Mouse (Mus musculus) mature B cell (primary cell): Measurements from ENCODE around the gene Ubap1l.

ENCODE experiments used
- in situ Hi-C: fragments of 300-500 bp; cut with MboI; formaldehyde crosslinking; loops from 2 replicates; pipeline ENCODE4 v1.14.3; 2019

The Ubap1l gene

GRCm38 (mm10) chr9:65374468-65375162 lies 13.8 kb downstream of the Ubap1l start:
- in situ Hi-C loops: no loop called here

GRCm38 (mm10) chr9:65375163-65375934 lies 14.5 kb downstream of the Ubap1l start:
- in situ Hi-C loops: no loop called here

- in situ Hi-C loops: no loop called here
Measured at GRCm38 (mm10) chr9:65381017-65381590, 20.3 kb downstream of the Ubap1l start.

GRCm38 (mm10) chr9:65382031-65382750 lies 21.4 kb downstream of the Ubap1l start:
- in situ Hi-C loops: no loop called here

GRCm38 (mm10) chr9:65382751-65383097 lies 21.9 kb downstream of the Ubap1l start:
- in situ Hi-C loops: no loop called here

GRCm38 (mm10) chr9:65384276-65384675 lies 23.4 kb downstream of the Ubap1l start:
- in situ Hi-C loops: no loop called here

GRCm38 (mm10) chr9:65386373-65387140 lies 25.7 kb downstream of the Ubap1l start:
- in situ Hi-C loops: no loop called here

GRCm38 (mm10) chr9:65390752-65391612 lies 30.1 kb downstream of the Ubap1l start:
- in situ Hi-C loops: no loop called here

- in situ Hi-C loops: no loop called here
Measured at GRCm38 (mm10) chr9:65391613-65391964, 30.7 kb downstream of the Ubap1l start, which contains the start of gene Kbtbd13. Gene Kbtbd13, minus strand, starts transcription at chr9:65391652.

GRCm38 (mm10) chr9:65392638-65393364 lies 32.0 kb downstream of the Ubap1l start:
- in situ Hi-C loops: no loop called here

- in situ Hi-C loops: no loop called here
Measured at GRCm38 (mm10) chr9:65393606-65394005, 32.8 kb downstream of the Ubap1l start.

GRCm38 (mm10) chr9:65394360-65394759 lies 33.5 kb downstream of the Ubap1l start:
- in situ Hi-C loops: no loop called here

- in situ Hi-C loops: no loop called here
Measured at GRCm38 (mm10) chr9:65398279-65398678, 37.4 kb downstream of the Ubap1l start, which contains the start of gene Rasl12. Gene Rasl12, plus strand, starts transcription at chr9:65398506.

- in situ Hi-C loops: no loop called here
Measured at GRCm38 (mm10) chr9:65399934-65400333, 39.1 kb downstream of the Ubap1l start.

- in situ Hi-C loops: no loop called here
Measured at GRCm38 (mm10) chr9:65404331-65405183, 43.7 kb downstream of the Ubap1l start.

- in situ Hi-C loops: no loop called here
Measured at GRCm38 (mm10) chr9:65405184-65405449, 44.3 kb downstream of the Ubap1l start.

- in situ Hi-C loops: no loop called here
Measured at GRCm38 (mm10) chr9:65407327-65407726, 46.5 kb downstream of the Ubap1l start.

- in situ Hi-C loops: no loop called here
Measured at GRCm38 (mm10) chr9:65407861-65408260, 47.0 kb downstream of the Ubap1l start.

GRCm38 (mm10) chr9:65408871-65409295 lies 48.0 kb downstream of the Ubap1l start:
- in situ Hi-C loops: no loop called here
